14 mouse cellular contexts compared by ENCODE assay signal in the genomic region with DNA sequence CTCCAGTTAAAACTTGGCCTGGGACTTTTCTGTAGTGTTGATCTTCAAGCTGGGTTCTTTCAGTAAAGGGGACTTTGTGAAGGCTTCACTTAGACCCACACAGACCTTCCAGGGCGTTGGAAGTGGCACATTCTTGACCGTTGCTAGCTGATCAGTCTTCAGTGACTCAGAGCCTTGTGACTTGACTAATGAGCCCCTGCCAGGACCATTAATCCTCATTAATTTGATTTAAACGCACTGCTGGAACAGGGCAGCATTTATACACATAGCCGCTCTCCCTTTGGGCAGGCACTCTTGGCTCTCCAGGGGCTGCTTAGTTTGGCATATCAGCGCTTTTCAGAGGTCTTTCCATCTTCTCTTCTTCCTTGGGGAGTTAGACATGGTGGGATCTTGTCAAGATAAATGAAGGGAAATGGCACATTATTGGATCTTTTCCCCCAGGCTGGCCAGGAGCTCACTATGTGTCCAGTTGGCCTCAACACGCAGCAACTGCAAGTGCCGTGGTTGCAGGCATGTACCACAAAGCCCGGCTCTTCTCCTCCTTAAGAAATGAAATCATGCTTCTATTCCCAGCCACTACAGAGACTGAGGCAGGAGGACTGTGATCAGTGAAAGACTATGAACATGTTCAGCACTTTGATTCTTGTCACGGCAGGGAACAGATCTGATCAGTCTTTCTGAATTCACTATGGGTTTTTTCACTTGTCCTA. TPM values are rescaled to one million over a fixed set of nuclear protein-coding genes. Genes with fewer than 3 reads are reported as not detected.
A peak's percentile ranks its signal among the peaks of the same experiment; 100 is the strongest.
DNase-seq lines count a peak whose midpoint lies in the region; ATAC-seq and TF ChIP-seq lines count a peak whose summit lies in the region.
"Had no signal": no experiment of that assay in that cellular context is flagged by ENCODE, and none has a peak within 500 bp of the region (broad histone marks: within the 10 kb centered on the region; RNA-seq: fewer than 3 reads in every experiment).

No protein-coding gene starts in this region.

- no peaks in the 10 kb centered on the region for H3K9me3 ChIP-seq in hindbrain, embryonic 12.5 days (replicated peaks)
- no peaks in the 10 kb centered on the region for H3K9me3 ChIP-seq in hindbrain, embryonic 11.5 days (ENCODE audit: control insufficient read depth, low read length)
- H3K9me3 ChIP-seq in intestine, postnatal 0 days (ENCODE audit: control insufficient read depth), result no peaks in the 10 kb centered on the region

- no peak overlapping the region for H3K27ac ChIP-seq in hindbrain, embryonic 12.5 days
- no peak overlapping the region for H3K27ac ChIP-seq in hindbrain, embryonic 11.5 days (ENCODE audit: low read depth, low read length)
- no peak overlapping the region for H3K27ac ChIP-seq in intestine, postnatal 0 days (ENCODE audit: low read depth, low read length)
- H3K27ac ChIP-seq: layer of hippocampus, adult 2 months had no signal

- no peaks in the 10 kb centered on the region for H3K79me2 ChIP-seq in myocyte (ENCODE audit: control insufficient read depth, insufficient read depth)

- no peaks in the 10 kb centered on the region for H3K36me3 ChIP-seq in hindbrain, embryonic 12.5 days
- H3K36me3 ChIP-seq in hindbrain, embryonic 11.5 days (ENCODE audit: control insufficient read depth, insufficient read depth, low read length), result no peaks in the 10 kb centered on the region
- H3K36me3 ChIP-seq in myocyte (ENCODE audit: control insufficient read depth, insufficient read depth), result no peaks in the 10 kb centered on the region
- no peaks in the 10 kb centered on the region for H3K36me3 ChIP-seq in intestine, postnatal 0 days (ENCODE audit: control insufficient read depth, insufficient read depth)

- whole genome bisulfite sequencing in hindbrain, embryonic 12.5 days, result 53% methylated on average over 9 of the region's 9 CpGs
- 61% methylated on average over 9 of the region's 9 CpGs for WGBS in hindbrain, embryonic 11.5 days
- WGBS in intestine, postnatal 0 days, result 75% methylated on average over 9 of the region's 9 CpGs

- ATAC-seq in hindbrain, embryonic 12.5 days (ENCODE audit: low FRiP score), result 0 out of 2 replicates have a peak, but pooled peaks have one; percentile 48
- ATAC-seq in hindbrain, embryonic 11.5 days (ENCODE audit: low FRiP score), result no peak; the same call in 1 of the 2 replicates
- no peak for ATAC-seq in intestine, postnatal 0 days
- ATAC-seq: forebrain, embryonic 14.5 days had no signal

- no peak overlapping the region for H3ac ChIP-seq in myocyte (ENCODE audit: control insufficient read depth, insufficient read length)

- DNase-seq in hindbrain, embryonic 11.5 days (ENCODE audit: low spot score), result no peak
- DNase-seq in brain, embryonic 14.5 days (ENCODE audit: low read depth), result peak; percentile 18
- DNase-seq in kidney, adult 9 months, result peak; percentile 32
- DNase-seq in c-Kit-positive CD71-positive TER-119-positive erythroid progenitor cells, embryonic 14.5 days (ENCODE audit: low spot score), result no peak
- no peak for DNase-seq in lung, postnatal 4 days
- DNase-seq: cerebellum, adult 9-11 months; heart, postnatal 14 days; lung, embryonic 14.5 days had no signal

- 0 out of 2 replicates have a peak, but pooled peaks cover 3% of the 10 kb centered on the region for H3K4me1 ChIP-seq in hindbrain, embryonic 12.5 days
- no peaks in the 10 kb centered on the region for H3K4me1 ChIP-seq in hindbrain, embryonic 11.5 days (replicated peaks; ENCODE audit: control insufficient read depth, insufficient read depth, low read length)
- H3K4me1 ChIP-seq in intestine, postnatal 0 days (replicated peaks; ENCODE audit: control insufficient read depth, insufficient read depth, low read length), result no peaks in the 10 kb centered on the region

- no peak overlapping the region for H3K9ac ChIP-seq in hindbrain, embryonic 12.5 days
- no peak overlapping the region for H3K9ac ChIP-seq in hindbrain, embryonic 11.5 days (ENCODE audit: low read depth, low read length)
- H3K9ac ChIP-seq in intestine, postnatal 0 days (ENCODE audit: low read depth, low read length), result no peak overlapping the region
- H3K9ac ChIP-seq: lung, embryonic 14.5 days had no signal

- TF ChIP-seq POLR2A in brain, embryonic 14.5 days (IDR thresholded peaks at IDR 0.05; ENCODE audit: borderline replicate concordance, extremely low read depth, insufficient read depth, insufficient read length, poor library complexity, severe bottlenecking), result no peak
- no peak for TF ChIP-seq POLR2A in myocyte (IDR thresholded peaks at IDR 0.05; ENCODE audit: insufficient read length, low read depth)

- no peak for TF ChIP-seq CTCF in brain, embryonic 14.5 days (IDR thresholded peaks at IDR 0.05; ENCODE audit: borderline replicate concordance, extremely low read depth, insufficient read depth, insufficient read length)
- TF ChIP-seq CTCF in intestine, postnatal 0 days (IDR thresholded peaks at IDR 0.05; ENCODE audit: low read depth), result no peak

- H3K4me2 ChIP-seq in hindbrain, embryonic 12.5 days (replicated peaks), result no peak overlapping the region
- no peak overlapping the region for H3K4me2 ChIP-seq in hindbrain, embryonic 11.5 days (replicated peaks; ENCODE audit: low read depth, low read length)
- peak overlapping the region; percentile 21 for H3K4me2 ChIP-seq in myocyte (ENCODE audit: low read depth)
- no peak overlapping the region for H3K4me2 ChIP-seq in intestine, postnatal 0 days (replicated peaks; ENCODE audit: low read depth)
- H3K4me2 ChIP-seq: lung, embryonic 14.5 days had no signal

- no peak overlapping the region for H3K4me3 ChIP-seq in hindbrain, embryonic 12.5 days
- no peak overlapping the region for H3K4me3 ChIP-seq in hindbrain, embryonic 11.5 days (ENCODE audit: low read depth, low read length)
- H3K4me3 ChIP-seq in myocyte, result no peak overlapping the region
- no peak overlapping the region for H3K4me3 ChIP-seq in intestine, postnatal 0 days (ENCODE audit: low read depth, low read length)
- H3K4me3 ChIP-seq: layer of hippocampus, adult 2 months had no signal

- H3K27me3 ChIP-seq in hindbrain, embryonic 12.5 days, result no peaks in the 10 kb centered on the region
- no peaks in the 10 kb centered on the region for H3K27me3 ChIP-seq in hindbrain, embryonic 11.5 days (ENCODE audit: control insufficient read depth, insufficient read depth, low read length)
- H3K27me3 ChIP-seq in myocyte (ENCODE audit: control insufficient read depth, insufficient read depth, insufficient read length), result no peaks in the 10 kb centered on the region
- H3K27me3 ChIP-seq in intestine, postnatal 0 days (replicated peaks; ENCODE audit: control insufficient read depth, insufficient read depth, low read length), result 0 out of 2 replicates have a peak, but pooled peaks cover 3% of the 10 kb centered on the region

TF ChIP-seq in myocyte, 11 proteins besides CTCF, POLR2A, EP300 and RAD21:
- TF ChIP-seq SRF (IDR thresholded peaks at IDR 0.05; ENCODE audit: control insufficient read depth, insufficient read length, low read depth) (no peak), MYOG (IDR thresholded peaks at IDR 0.05; ENCODE audit: control insufficient read depth in 1 of 3, insufficient read depth in 1 of 3, insufficient read length in 2 of 3, low read depth in 2 of 3) (peak; percentile 15 to 77 (median 36)), POLR2AphosphoS2 (IDR thresholded peaks at IDR 0.05; ENCODE audit: insufficient read length, low read depth) (no peak), TCF3 (IDR thresholded peaks at IDR 0.05; ENCODE audit: insufficient read length, low read depth) (no peak), MAX (IDR thresholded peaks at IDR 0.05; ENCODE audit: low read depth) (no peak), CEBPB (IDR thresholded peaks at IDR 0.05; ENCODE audit: insufficient read depth, poor library complexity, severe bottlenecking) (no peak), E2F4 (IDR thresholded peaks at IDR 0.05; ENCODE audit: insufficient read depth) (no peak), MYOD1 (IDR thresholded peaks at IDR 0.05; ENCODE audit: control insufficient read depth in 1 of 3, insufficient read length in 2 of 3, low read depth in 2 of 3) (peak in 2 of 3 experiments; percentile 37 to 67), REST (IDR thresholded peaks at IDR 0.05; ENCODE audit: insufficient read depth, insufficient read length) (no peak), USF1 (IDR thresholded peaks at IDR 0.05; ENCODE audit: low read depth) (no peak), TCF12 (IDR thresholded peaks at IDR 0.05; ENCODE audit: insufficient read depth, poor library complexity, severe bottlenecking) (no peak)

RNA-seq across cellular contexts. Expression of gene Wdr35, which starts 11.9 kb away (rescaled TPM):
- 26.1 and 26.4 TPM in 2 replicates for polyA plus RNA-seq in hindbrain, embryonic 12.5 days (2016; fragmentation: Nextera tagmentation; extraction: Ambion mirVana)
- 22.8 and 24.2 TPM in 2 replicates for polyA plus RNA-seq in hindbrain, embryonic 11.5 days (2014; fragmentation: Nextera tagmentation; extraction: Ambion mirVana)
- polyA plus RNA-seq in brain, embryonic 14.5 days (2012; rRNA removed), result 13.3 and 16.6 TPM in 2 replicates
- 9.5 TPM for polyA plus RNA-seq in myocyte (2012; fragmentation: generic; extraction: Trizol)
- polyA plus RNA-seq in intestine, postnatal 0 days (2015; fragmentation: Nextera tagmentation; extraction: Ambion mirVana), result 2.5 and 2.6 TPM in 2 replicates

RNA-seq across cellular contexts. Expression of gene Matn3, which starts 14.0 kb away (rescaled TPM):
- polyA plus RNA-seq in hindbrain, embryonic 12.5 days (2016; fragmentation: Nextera tagmentation; extraction: Ambion mirVana), result 1.6 and 5.9 TPM in 2 replicates
- polyA plus RNA-seq in hindbrain, embryonic 11.5 days (2014; fragmentation: Nextera tagmentation; extraction: Ambion mirVana), result 1.2 and 1.6 TPM in 2 replicates
- polyA plus RNA-seq in brain, embryonic 14.5 days (2012; rRNA removed), result 0.16 and 0.26 TPM in 2 replicates
- 0.01 TPM for polyA plus RNA-seq in myocyte (2012; fragmentation: generic; extraction: Trizol)
- not detected in 2 replicates for polyA plus RNA-seq in intestine, postnatal 0 days (2015; fragmentation: Nextera tagmentation; extraction: Ambion mirVana)
- polyA plus RNA-seq: gonadal fat pad, adult 2 months had no signal

RNA-seq across cellular contexts. Expression of gene Laptm4a, which starts 40.3 kb away (rescaled TPM):
- polyA plus RNA-seq in hindbrain, embryonic 12.5 days (2016; fragmentation: Nextera tagmentation; extraction: Ambion mirVana), result 222 and 249 TPM in 2 replicates
- polyA plus RNA-seq in hindbrain, embryonic 11.5 days (2014; fragmentation: Nextera tagmentation; extraction: Ambion mirVana), result 104 and 164 TPM in 2 replicates
- 253 and 322 TPM in 2 replicates for polyA plus RNA-seq in brain, embryonic 14.5 days (2012; rRNA removed)
- polyA plus RNA-seq in myocyte (2012; fragmentation: generic; extraction: Trizol), result 491 TPM
- 241 and 242 TPM in 2 replicates for polyA plus RNA-seq in intestine, postnatal 0 days (2015; fragmentation: Nextera tagmentation; extraction: Ambion mirVana)

Comparison
In these comparisons a context has a peak if more than half of its experiments do, and no peak if none do; other contexts are left out.
1. DNase-seq: peak in brain, embryonic 14.5 days (single experiment) and kidney, adult 9 months (single experiment); none in hindbrain, embryonic 11.5 days (single experiment), c-Kit-positive CD71-positive TER-119-positive erythroid progenitor cells, embryonic 14.5 days (single experiment) and lung, postnatal 4 days (0 of 2).